Mouse (Mus musculus) liver, adult 2 months (tissue): ENCODE data around the gene Otub2. TPM values are rescaled to one million over a fixed set of nuclear protein-coding genes. Genes with fewer than 3 reads are reported as not detected.

Experiments used
- DNase-seq: peaks from one replicate; pipeline ENCODE4 v3.0.0-alpha.2; 2011; ENCODE audit warnings: low read depth, low spot score; ENCODE audit errors: extremely low read depth
- H3K27ac ChIP-seq: fragments of 200-500 bp; replicated peaks from 2 replicates; pipeline ENCODE4 v1.5.1; 2012; ENCODE audit warnings: low read depth, mild to moderate bottlenecking, control low read depth, inconsistent platforms, low read length; ENCODE audit not compliant: insufficient read depth
- H3K27me3 ChIP-seq: fragments of 200-500 bp; 2 replicates; pipeline ENCODE4 v1.6.1; 2012; ENCODE audit warnings: mild to moderate bottlenecking, moderate library complexity, low read length, inconsistent platforms; ENCODE audit not compliant: control insufficient read depth, insufficient read depth
- H3K36me3 ChIP-seq: fragments of 200-500 bp; 2 replicates; pipeline ENCODE4 v1.6.1; 2012; ENCODE audit warnings: low read length, inconsistent platforms; ENCODE audit not compliant: control insufficient read depth, insufficient read depth
- H3K4me1 ChIP-seq: fragments of 200-500 bp; 2 replicates; pipeline ENCODE4 v1.6.1; 2011; ENCODE audit warnings: low read length; ENCODE audit not compliant: control insufficient read depth, insufficient read depth
- H3K4me3 ChIP-seq: fragments of 200-500 bp; 2 replicates; pipeline ENCODE4 v1.5.1; 2011; ENCODE audit warnings: low read depth, mild to moderate bottlenecking, control low read depth, low read length, moderate library complexity; ENCODE audit not compliant: insufficient read depth
- H3K79me2 ChIP-seq: fragments of 200-500 bp; 2 replicates; pipeline ENCODE4 v1.6.1; 2012; ENCODE audit warnings: inconsistent platforms, mild to moderate bottlenecking, low read length, moderate library complexity; ENCODE audit not compliant: control insufficient read depth, insufficient read depth
- H3K9ac ChIP-seq: fragments of 200-500 bp; 2 replicates; pipeline ENCODE4 v1.6.1; 2012; ENCODE audit warnings: low read depth, mild to moderate bottlenecking, control low read depth, inconsistent platforms, low read length
- CTCF ChIP-seq: fragments of 200-500 bp; IDR thresholded peaks from 2 replicates; pipeline ENCODE4 v1.5.1; 2011; ENCODE audit warnings: low read depth, low read length, control low read depth
- POLR2A ChIP-seq: fragments of 200-500 bp; IDR thresholded peaks from 2 replicates; pipeline ENCODE4 v1.6.1; 2011; ENCODE audit warnings: low read length, control low read depth; ENCODE audit not compliant: insufficient read depth; ENCODE audit errors: extremely low read depth
- WGBS: fragments of 180-500 bp; shearing (Covaris S2); methylation state at CpG from one replicate; pipeline ENCODE4 v1.1.7; 2018; 5-methylcytosine and 5-hydroxymethylcytosine counted together
- polyA plus RNA-seq: library from polyadenylated mRNA; depleted of rRNA; stranded (reverse); fragments of >200 nt; gene quantifications from 2 replicates; pipeline ENCODE4 v1.2.3, GENCODE M21; 2012
- total RNA-seq: library from RNA; depleted of rRNA; stranded (reverse); fragments of >200 nt; gene quantifications from 2 replicates; pipeline ENCODE4 v1.2.3, GENCODE M21; 2014

The Otub2 gene
- total and polyA plus RNA-seq, 2 experiments = 1.3 to 2.5 TPM

DNA sequence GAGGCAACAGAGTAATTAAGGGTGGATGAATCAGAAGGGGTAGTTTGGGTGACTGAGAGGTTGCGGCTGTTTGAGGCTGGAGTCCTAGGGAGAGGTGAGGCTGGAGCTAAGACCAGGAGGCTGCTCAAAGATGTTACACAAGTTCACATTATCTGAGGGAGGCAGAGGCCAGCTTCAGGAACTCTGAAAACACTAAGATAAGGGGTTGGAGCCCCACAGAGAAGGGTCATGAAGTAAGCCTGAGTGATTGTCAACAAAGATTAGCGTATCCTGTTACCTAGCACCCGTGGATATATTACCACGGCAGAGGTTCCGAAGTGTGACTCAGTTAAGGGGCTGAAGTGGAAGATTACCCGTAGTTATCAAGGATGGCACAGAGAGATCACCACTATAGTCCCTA lies 5.0 kb downstream of the Otub2 start:
- Histone ChIP-seq H3K27ac (no peak overlapping the region), H3K9ac (no peak overlapping the region), H3K27me3 (no peaks in the 10 kb centered on the region), H3K4me3 (no peak overlapping the region), H3K79me2 (no peaks in the 10 kb centered on the region), H3K36me3 (no peaks in the 10 kb centered on the region), H3K4me1 (peaks cover 16% of the 10 kb centered on the region)
- 67% methylated on average over 6 of the region's 6 CpGs for WGBS
- no peak for DNase-seq
- TF ChIP-seq POLR2A = no peak
- TF ChIP-seq CTCF = no peak

DNA sequence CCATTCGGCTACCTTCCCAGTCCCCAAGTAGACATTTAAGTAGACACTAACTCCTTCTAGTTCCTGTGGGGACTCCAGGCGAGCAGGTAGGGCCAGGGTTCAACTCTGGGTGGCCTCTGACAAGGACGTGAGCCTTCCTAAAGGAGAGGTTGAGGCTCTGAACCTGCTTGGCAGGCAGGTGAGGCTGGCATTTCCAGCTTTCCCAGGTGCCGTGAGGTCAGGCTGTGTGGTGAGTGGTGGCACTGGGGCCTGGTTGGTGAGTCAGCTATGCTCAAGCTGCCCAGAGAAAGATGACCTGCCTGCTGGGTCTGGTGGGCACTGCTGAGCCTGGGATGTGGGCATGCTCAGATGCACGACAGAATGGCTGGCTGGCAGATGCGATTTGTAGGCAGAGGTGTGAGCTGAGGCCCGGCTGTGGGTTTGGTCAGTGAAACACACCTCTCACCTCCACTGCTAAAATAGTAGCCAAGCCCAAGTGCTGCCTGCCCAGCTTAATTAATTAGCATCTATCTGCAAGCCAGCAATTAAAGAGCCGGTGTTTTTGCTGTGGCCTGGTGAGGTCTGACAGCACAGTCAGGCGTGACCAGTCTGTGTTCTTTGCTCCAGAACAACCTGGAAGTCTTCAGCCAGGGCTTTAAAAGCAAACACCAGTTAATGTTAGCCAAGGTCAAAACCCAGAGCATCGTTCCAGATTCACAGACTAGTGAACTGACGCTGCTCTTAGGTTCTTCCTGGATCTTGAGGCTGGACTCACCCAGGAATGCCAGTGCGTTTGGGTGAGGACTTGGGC lies 7.2 kb downstream of the Otub2 start:
- no peaks in the 10 kb centered on the region for H3K36me3 ChIP-seq

DNA sequence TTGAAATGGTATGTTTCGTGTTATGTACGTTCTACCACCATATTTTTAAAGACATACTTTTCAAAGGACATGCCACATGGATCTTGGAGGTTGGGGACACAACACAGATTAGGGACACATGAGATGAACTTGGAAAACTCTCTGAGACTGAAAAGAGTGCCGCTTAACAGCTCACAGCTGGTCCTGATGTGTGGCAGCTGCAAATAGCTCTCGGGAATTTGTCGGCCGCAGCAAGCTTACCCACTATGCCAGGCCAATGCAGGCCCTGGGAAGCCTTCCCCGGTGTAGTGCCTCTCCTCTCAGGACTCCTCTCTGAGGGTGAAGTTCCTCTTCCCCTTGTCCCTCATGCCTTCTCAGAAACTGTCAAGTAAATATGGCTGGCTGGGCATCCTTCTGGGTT lies 8.3 kb downstream of the Otub2 start:
- no peak for DNase-seq
- no peak overlapping the region for H3K9ac ChIP-seq
- H3K36me3 ChIP-seq = no peaks in the 10 kb centered on the region
- no peak overlapping the region for H3K27ac ChIP-seq
- no peak overlapping the region for H3K4me3 ChIP-seq
- H3K27me3 ChIP-seq = no peaks in the 10 kb centered on the region
- TF ChIP-seq POLR2A (no peak), CTCF (no peak)
- H3K79me2 ChIP-seq = no peaks in the 10 kb centered on the region
- peaks cover 9% of the 10 kb centered on the region for H3K4me1 ChIP-seq
- WGBS = 94% methylated on average over 7 of the region's 7 CpGs

More for the DNA sequence above, 7.2 kb downstream of the Otub2 start:
- 43% methylated on average over 12 of the region's 12 CpGs for WGBS
- no peak overlapping the region for H3K27ac ChIP-seq
- no peak overlapping the region for H3K4me3 ChIP-seq
- H3K27me3 ChIP-seq = no peaks in the 10 kb centered on the region
- peak; percentile 85 for DNase-seq
- peaks cover 9% of the 10 kb centered on the region for H3K4me1 ChIP-seq
- no peak overlapping the region for H3K9ac ChIP-seq
- H3K79me2 ChIP-seq = no peaks in the 10 kb centered on the region
- TF ChIP-seq POLR2A (no peak), CTCF (no peak)

DNA sequence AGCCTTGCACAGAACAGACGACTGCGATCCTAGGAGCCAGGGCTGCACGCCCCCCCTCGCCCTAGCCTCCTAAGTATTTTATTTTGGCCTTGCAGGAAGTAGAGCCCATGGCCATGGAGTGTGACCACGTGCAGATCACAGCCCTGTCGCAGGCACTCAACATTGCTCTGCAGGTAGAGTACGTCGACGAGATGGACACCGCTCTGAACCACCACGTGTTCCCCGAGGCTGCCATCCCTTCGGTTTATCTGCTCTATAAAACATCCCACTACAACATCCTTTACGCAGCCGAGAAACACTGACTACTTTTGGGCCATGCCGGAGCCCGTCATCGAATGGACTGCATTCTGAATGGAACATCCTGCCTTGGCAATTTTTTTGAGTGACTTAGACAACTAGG lies 15.6 kb downstream of the Otub2 start:
- no peak overlapping the region for H3K9ac ChIP-seq
- TF ChIP-seq POLR2A = no peak
- TF ChIP-seq CTCF = no peak
- no peak for DNase-seq
- 89% methylated on average over 18 of the region's 18 CpGs for WGBS
- H3K4me3 ChIP-seq = no peak overlapping the region
- no peak overlapping the region for H3K27ac ChIP-seq
- H3K27me3 ChIP-seq = no peaks in the 10 kb centered on the region
- H3K79me2 ChIP-seq = no peaks in the 10 kb centered on the region
- H3K4me1 ChIP-seq = no peaks in the 10 kb centered on the region
- H3K36me3 ChIP-seq = peaks cover 16% of the 10 kb centered on the region

DNA sequence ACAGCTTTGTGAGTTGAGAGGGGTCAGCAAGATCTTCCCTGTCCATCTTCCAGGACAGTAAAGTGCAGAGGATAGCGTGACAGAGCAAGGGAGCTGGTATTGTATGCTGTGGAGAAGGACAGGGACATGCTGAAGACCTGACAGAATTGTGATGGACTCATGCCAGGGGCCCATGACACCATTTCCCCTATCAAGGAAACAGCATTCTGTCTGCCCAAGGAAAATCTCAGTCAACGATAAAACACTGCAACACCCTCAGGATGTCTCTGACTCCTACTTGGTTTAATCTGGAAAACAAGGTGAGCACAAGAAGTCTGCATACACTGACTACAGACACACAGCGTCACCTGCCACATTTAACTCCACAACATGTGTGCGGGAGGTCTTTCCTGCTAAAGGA lies 19.2 kb downstream of the Otub2 start, which contains the start of gene 9330161L09Rik:
Gene 9330161L09Rik (minus strand): TSS at position 101 of the 400 bp plus-strand sequence.
- peaks cover 37% of the 10 kb centered on the region for H3K36me3 ChIP-seq
- H3K4me3 ChIP-seq = no peak within 1 kb of the TSS
- no peaks in the 10 kb centered on the region for H3K27me3 ChIP-seq
- TF ChIP-seq POLR2A (no peak), CTCF (no peak)
- no peak within 1 kb of the TSS for H3K27ac ChIP-seq
- H3K9ac ChIP-seq = no peak within 1 kb of the TSS
- H3K79me2 ChIP-seq = no peaks in the 10 kb centered on the region
- H3K4me1 ChIP-seq = no peaks in the 10 kb centered on the region
- no peak for DNase-seq
- WGBS = 92% methylated on average over 4 of the region's 4 CpGs

DNA sequence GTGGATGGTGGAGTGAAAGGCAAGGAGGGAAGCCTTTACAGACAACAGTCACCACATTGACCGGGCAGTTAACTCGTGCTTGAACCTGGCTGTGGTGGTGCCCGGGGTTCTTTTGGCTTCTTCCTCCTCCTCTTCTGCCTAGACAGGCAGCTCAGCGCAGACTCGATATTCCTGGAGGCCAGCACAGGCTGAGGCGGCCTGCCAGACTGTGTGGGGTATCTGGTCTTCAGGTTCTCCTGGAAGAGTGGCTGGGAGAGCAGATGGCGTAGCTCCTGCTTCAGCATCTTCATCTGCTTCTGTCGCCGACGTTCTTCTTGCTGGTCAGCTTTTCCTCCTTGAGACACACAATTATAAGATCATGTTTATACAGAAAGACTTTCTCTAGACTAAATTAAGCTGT lies 19.7 kb downstream of the Otub2 start:
- H3K36me3 ChIP-seq = peaks cover 40% of the 10 kb centered on the region
- 94% methylated on average over 10 of the region's 10 CpGs for WGBS
- no peaks in the 10 kb centered on the region for H3K79me2 ChIP-seq
- no peak overlapping the region for H3K4me3 ChIP-seq
- TF ChIP-seq CTCF (no peak), POLR2A (no peak)
- no peak for DNase-seq
- H3K9ac ChIP-seq = no peak overlapping the region
- H3K27ac ChIP-seq = no peak overlapping the region
- no peaks in the 10 kb centered on the region for H3K4me1 ChIP-seq
- no peaks in the 10 kb centered on the region for H3K27me3 ChIP-seq
